Mouse (Mus musculus): ENCODE measurements around the gene Grap. TPM values are rescaled to one million over a fixed set of nuclear protein-coding genes. Genes with fewer than 3 reads are reported as not detected.

Grap gene
- polyA plus RNA-seq, 1 experiment from 2014 or later, result 6.8 TPM

DNA sequence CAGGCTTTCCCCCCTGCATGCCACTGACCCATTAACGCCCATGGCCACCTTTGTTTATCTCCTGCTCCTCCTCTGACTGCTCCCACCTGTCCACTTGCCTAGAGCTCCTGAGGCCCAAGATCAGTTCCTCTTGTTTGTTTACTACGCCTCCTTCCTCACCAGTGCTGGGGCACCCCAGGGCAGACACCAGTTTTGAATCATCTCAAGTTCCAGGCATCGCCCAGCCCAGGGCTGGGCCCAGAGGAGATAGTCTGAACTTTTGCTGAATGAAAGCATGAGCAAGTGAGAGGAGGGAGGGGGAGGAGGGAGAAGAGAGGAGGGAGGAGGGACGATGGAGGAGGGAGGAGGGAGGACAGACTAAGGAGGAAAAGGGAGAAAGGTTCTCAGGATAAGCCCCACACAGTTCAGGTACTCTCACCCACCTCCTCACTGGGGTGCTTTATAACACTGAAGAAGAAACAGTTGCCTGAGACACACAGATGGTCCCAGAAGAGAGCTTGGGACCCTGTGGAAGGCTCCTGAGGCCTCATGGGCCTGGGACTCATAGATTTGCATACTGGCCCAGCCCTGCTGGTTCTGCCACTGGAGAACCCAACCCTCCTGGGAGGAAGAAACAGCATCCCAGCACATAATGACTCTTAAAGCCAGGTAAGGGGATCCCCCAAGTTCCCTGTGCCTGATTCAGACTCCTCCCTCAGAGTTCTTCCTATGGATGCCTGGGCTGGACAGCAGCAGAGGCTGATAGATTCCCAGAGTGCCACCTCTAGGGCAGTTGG is 26.2 kb downstream of the Grap start:
- 75% methylated on average over 4 of the region's 4 CpGs for WGBS
- Histone ChIP-seq H3K27ac (replicated peaks; ENCODE audit: low read depth, low read length) (no peak overlapping the region), H3K36me3 (ENCODE audit: control insufficient read depth, insufficient read depth, low read length) (no peaks in the 10 kb centered on the region), H3K4me3 (replicated peaks; ENCODE audit: low read depth, low read length) (no peak overlapping the region), H3K9me3 (ENCODE audit: control insufficient read depth, low read length) (no peaks in the 10 kb centered on the region), H3K4me2 (ENCODE audit: low read length) (no peak overlapping the region), H3K27me3 (ENCODE audit: control insufficient read depth, insufficient read depth, low read length) (peaks cover 14% of the 10 kb centered on the region), H3K9ac (replicated peaks; ENCODE audit: low read length) (no peak overlapping the region), H3K4me1 (ENCODE audit: control insufficient read depth, insufficient read depth, low read length) (peaks cover 15% of the 10 kb centered on the region; the same call in 1 of the 2 replicates)
- DNase-seq, result no peak
- ATAC-seq (ENCODE audit: low FRiP score, low TSS enrichment), result no peak

- Histone ChIP-seq H3K36me3 (ENCODE audit: control insufficient read depth, insufficient read depth, low read length) (no peaks in the 10 kb centered on the region), H3K9ac (replicated peaks; ENCODE audit: low read length) (peak within 1 kb of the TSS; percentile 26; the same call in 1 of the 2 replicates), H3K27ac (replicated peaks; ENCODE audit: low read depth, low read length) (no peak within 1 kb of the TSS), H3K4me2 (ENCODE audit: low read length) (peak within 1 kb of the TSS; percentile 50), H3K4me1 (ENCODE audit: control insufficient read depth, insufficient read depth, low read length) (0 out of 2 replicates have a peak, but pooled peaks cover 7% of the 10 kb centered on the region), H3K4me3 (replicated peaks; ENCODE audit: low read depth, low read length) (peak within 1 kb of the TSS; percentile 31), H3K27me3 (ENCODE audit: control insufficient read depth, insufficient read depth, low read length) (peaks cover 32% of the 10 kb centered on the region), H3K9me3 (ENCODE audit: control insufficient read depth, low read length) (no peaks in the 10 kb centered on the region)
- peak; percentile 18 for DNase-seq
- 1% methylated on average over 76 of the region's 76 CpGs for WGBS
- ATAC-seq (ENCODE audit: low FRiP score, low TSS enrichment), result no peak
Observed at GRCm38 (mm10) chr11:61683907-61684731, 31.1 kb downstream of the Grap start, which contains the start of gene Fam83g. Fam83g (plus strand) TSS chr11:61684091.

DNA sequence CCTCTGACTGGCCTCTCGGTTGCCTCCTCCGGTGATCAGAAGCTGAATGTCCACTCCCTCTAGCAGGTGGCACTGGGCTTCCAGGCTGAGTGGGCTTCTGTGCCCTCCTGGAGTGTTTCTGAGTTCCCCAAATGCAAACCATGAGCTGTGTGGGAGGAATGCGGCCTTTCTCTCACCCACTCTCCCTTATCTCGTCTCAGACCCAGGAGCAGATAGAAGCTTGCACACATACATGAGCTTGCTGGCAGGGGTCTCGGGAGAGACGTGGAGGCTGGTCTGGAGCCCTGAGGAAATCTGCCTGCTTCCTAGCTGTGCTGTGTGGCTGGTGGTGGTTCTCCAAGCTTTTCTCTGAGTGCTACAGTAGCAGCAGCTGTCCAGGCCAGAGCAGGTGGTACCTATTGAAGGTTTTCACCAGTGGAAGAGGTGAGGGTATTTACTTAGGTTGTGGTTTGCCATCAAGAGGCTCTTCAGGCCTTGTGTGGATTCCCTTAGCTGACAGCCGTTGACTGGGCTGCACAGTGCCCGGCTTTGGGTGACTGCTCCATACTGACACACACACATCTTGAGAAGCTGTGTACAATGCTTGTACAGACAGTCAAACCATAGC is 32.2 kb downstream of the Grap start:
- H3K27ac ChIP-seq (replicated peaks; ENCODE audit: low read depth, low read length), result no peak overlapping the region
- H3K4me2 ChIP-seq (ENCODE audit: low read length), result no peak overlapping the region
- no peak for ATAC-seq (ENCODE audit: low FRiP score, low TSS enrichment)
- H3K4me3 ChIP-seq (replicated peaks; ENCODE audit: low read depth, low read length), result no peak overlapping the region
- no peak for DNase-seq
- no peaks in the 10 kb centered on the region for H3K36me3 ChIP-seq (ENCODE audit: control insufficient read depth, insufficient read depth, low read length)
- 0 out of 2 replicates have a peak, but pooled peaks cover 7% of the 10 kb centered on the region for H3K4me1 ChIP-seq (ENCODE audit: control insufficient read depth, insufficient read depth, low read length)
- peaks cover 32% of the 10 kb centered on the region for H3K27me3 ChIP-seq (ENCODE audit: control insufficient read depth, insufficient read depth, low read length)
- no peak overlapping the region for H3K9ac ChIP-seq (replicated peaks; ENCODE audit: low read length)
- 78% methylated on average over 8 of the region's 8 CpGs for WGBS
- H3K9me3 ChIP-seq (ENCODE audit: control insufficient read depth, low read length), result no peaks in the 10 kb centered on the region

DNA sequence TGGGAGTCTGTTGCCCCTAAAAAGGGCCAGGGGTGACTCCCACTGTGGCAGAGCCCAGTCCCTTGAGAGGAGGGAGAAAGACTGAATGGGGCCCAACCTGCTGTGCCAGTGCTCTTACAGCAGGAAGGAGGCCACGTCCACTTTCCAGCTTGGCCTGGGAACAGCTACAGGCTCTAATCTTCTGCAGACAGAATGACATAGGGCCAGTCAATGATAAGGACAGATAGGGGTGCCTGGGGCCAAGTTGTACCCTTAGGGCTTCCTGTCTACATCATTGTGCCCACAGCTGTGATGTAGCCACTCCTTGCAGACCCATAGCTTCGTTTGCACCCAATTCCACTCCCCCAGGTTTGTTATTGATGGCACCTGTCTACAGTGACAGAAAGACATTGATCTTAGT is 33.1 kb downstream of the Grap start:
- Histone ChIP-seq H3K4me2 (ENCODE audit: low read length) (no peak overlapping the region), H3K4me1 (ENCODE audit: control insufficient read depth, insufficient read depth, low read length) (0 out of 2 replicates have a peak, but pooled peaks cover 7% of the 10 kb centered on the region), H3K4me3 (replicated peaks; ENCODE audit: low read depth, low read length) (no peak overlapping the region), H3K36me3 (ENCODE audit: control insufficient read depth, insufficient read depth, low read length) (no peaks in the 10 kb centered on the region), H3K9me3 (ENCODE audit: control insufficient read depth, low read length) (no peaks in the 10 kb centered on the region), H3K27ac (replicated peaks; ENCODE audit: low read depth, low read length) (no peak overlapping the region), H3K27me3 (ENCODE audit: control insufficient read depth, insufficient read depth, low read length) (peaks cover 32% of the 10 kb centered on the region), H3K9ac (replicated peaks; ENCODE audit: low read length) (no peak overlapping the region)
- ATAC-seq (ENCODE audit: low FRiP score, low TSS enrichment) (no peak), DNase-seq (no peak)
- WGBS, result 74% methylated on average over 2 of the region's 2 CpGs

DNA sequence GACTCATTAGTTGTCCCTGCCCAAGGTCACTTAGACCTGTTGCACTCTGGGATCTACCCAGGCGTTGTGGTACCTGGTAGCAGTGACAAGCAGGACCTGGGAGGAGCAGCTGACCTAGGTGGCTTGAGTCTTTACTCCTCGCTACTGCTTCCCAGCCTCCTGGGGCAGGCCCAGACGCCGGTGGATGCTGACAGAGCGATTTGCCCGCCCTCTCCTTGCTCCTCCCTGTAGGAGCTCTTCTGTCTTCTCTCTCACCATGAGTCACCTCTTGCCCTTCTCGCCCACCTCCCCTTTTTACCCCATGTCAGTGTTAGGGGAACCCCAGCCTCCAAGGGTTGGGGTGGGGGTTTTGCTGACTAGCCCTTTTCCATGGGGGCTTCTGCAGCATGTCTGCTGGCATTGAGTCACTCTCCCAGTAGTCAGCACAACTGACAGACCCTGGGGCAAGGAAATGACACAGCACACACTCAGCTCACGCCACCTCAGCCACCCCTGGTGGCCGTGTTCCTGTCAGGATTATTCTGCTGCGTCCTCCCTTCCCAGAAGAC is 33.9 kb downstream of the Grap start:
- no peak overlapping the region for H3K27ac ChIP-seq (replicated peaks; ENCODE audit: low read depth, low read length)
- no peak overlapping the region for H3K4me2 ChIP-seq (ENCODE audit: low read length)
- H3K4me1 ChIP-seq (ENCODE audit: control insufficient read depth, insufficient read depth, low read length), result 0 out of 2 replicates have a peak, but pooled peaks cover 7% of the 10 kb centered on the region
- no peaks in the 10 kb centered on the region for H3K9me3 ChIP-seq (ENCODE audit: control insufficient read depth, low read length)
- H3K9ac ChIP-seq (replicated peaks; ENCODE audit: low read length), result no peak overlapping the region
- DNase-seq (no peak), ATAC-seq (ENCODE audit: low FRiP score, low TSS enrichment) (no peak)
- no peak overlapping the region for H3K4me3 ChIP-seq (replicated peaks; ENCODE audit: low read depth, low read length)
- WGBS, result 43% methylated on average over 10 of the region's 10 CpGs
- no peaks in the 10 kb centered on the region for H3K36me3 ChIP-seq (ENCODE audit: control insufficient read depth, insufficient read depth, low read length)
- peaks cover 32% of the 10 kb centered on the region for H3K27me3 ChIP-seq (ENCODE audit: control insufficient read depth, insufficient read depth, low read length)

- DNase-seq, result no peak
- Histone ChIP-seq H3K4me1 (ENCODE audit: control insufficient read depth, insufficient read depth, low read length) (0 out of 2 replicates have a peak, but pooled peaks cover 7% of the 10 kb centered on the region), H3K9me3 (ENCODE audit: control insufficient read depth, low read length) (no peaks in the 10 kb centered on the region), H3K27me3 (ENCODE audit: control insufficient read depth, insufficient read depth, low read length) (peaks cover 32% of the 10 kb centered on the region), H3K27ac (replicated peaks; ENCODE audit: low read depth, low read length) (no peak overlapping the region), H3K36me3 (ENCODE audit: control insufficient read depth, insufficient read depth, low read length) (no peaks in the 10 kb centered on the region), H3K4me3 (replicated peaks; ENCODE audit: low read depth, low read length) (no peak overlapping the region), H3K9ac (replicated peaks; ENCODE audit: low read length) (no peak overlapping the region), H3K4me2 (ENCODE audit: low read length) (no peak overlapping the region)
- no peak for ATAC-seq (ENCODE audit: low FRiP score, low TSS enrichment)
- WGBS, result 39% methylated on average over 2 of the region's 2 CpGs
Observed at GRCm38 (mm10) chr11:61687595-61687994, 34.5 kb downstream of the Grap start.

- H3K9me3 ChIP-seq (ENCODE audit: control insufficient read depth, low read length), result no peaks in the 10 kb centered on the region
- H3K27ac ChIP-seq (replicated peaks; ENCODE audit: low read depth, low read length), result no peak overlapping the region
- H3K36me3 ChIP-seq (ENCODE audit: control insufficient read depth, insufficient read depth, low read length), result no peaks in the 10 kb centered on the region
- no peak for DNase-seq
- no peak overlapping the region for H3K4me3 ChIP-seq (replicated peaks; ENCODE audit: low read depth, low read length)
- H3K9ac ChIP-seq (replicated peaks; ENCODE audit: low read length), result no peak overlapping the region
- ATAC-seq (ENCODE audit: low FRiP score, low TSS enrichment), result no peak
- 92% methylated on average over 5 of the region's 5 CpGs for WGBS
- H3K27me3 ChIP-seq (ENCODE audit: control insufficient read depth, insufficient read depth, low read length), result no peaks in the 10 kb centered on the region
- H3K4me1 ChIP-seq (ENCODE audit: control insufficient read depth, insufficient read depth, low read length), result no peaks in the 10 kb centered on the region
- no peak overlapping the region for H3K4me2 ChIP-seq (ENCODE audit: low read length)
Observed at GRCm38 (mm10) chr11:61692996-61693395, 39.9 kb downstream of the Grap start.

- no peak overlapping the region for H3K9ac ChIP-seq (replicated peaks; ENCODE audit: low read length)
- H3K27me3 ChIP-seq (ENCODE audit: control insufficient read depth, insufficient read depth, low read length), result no peaks in the 10 kb centered on the region
- no peaks in the 10 kb centered on the region for H3K36me3 ChIP-seq (ENCODE audit: control insufficient read depth, insufficient read depth, low read length)
- no peak overlapping the region for H3K4me3 ChIP-seq (replicated peaks; ENCODE audit: low read depth, low read length)
- ATAC-seq (ENCODE audit: low FRiP score, low TSS enrichment) (no peak), DNase-seq (no peak)
- no peaks in the 10 kb centered on the region for H3K9me3 ChIP-seq (ENCODE audit: control insufficient read depth, low read length)
- no peak overlapping the region for H3K27ac ChIP-seq (replicated peaks; ENCODE audit: low read depth, low read length)
- H3K4me1 ChIP-seq (ENCODE audit: control insufficient read depth, insufficient read depth, low read length), result no peaks in the 10 kb centered on the region
- H3K4me2 ChIP-seq (ENCODE audit: low read length), result no peak overlapping the region
Observed at GRCm38 (mm10) chr11:61698852-61699251, 45.8 kb downstream of the Grap start.

Data from midbrain, embryonic 14.5 days (tissue).